ENCODE assay signal across 10 mouse cellular contexts in genomic region chr6:65764459-65764858, GRCm38 (mm10).
"Had no signal": no experiment of that assay in that cellular context is flagged by ENCODE, and none has a peak within 500 bp of the region (broad histone marks: within the 10 kb centered on the region; RNA-seq: fewer than 3 reads in every experiment).

No protein-coding gene starts in this region.

- H3K4me3 ChIP-seq: left cerebral cortex, adult 2 months; liver, embryonic 15.5 days; neural tube, embryonic 12.5 days had no signal

- H3K4me1 ChIP-seq: liver, embryonic 15.5 days had no signal

- H3K27me3 ChIP-seq: liver, embryonic 15.5 days; neural tube, embryonic 12.5 days had no signal

- H3K36me3 ChIP-seq: limb, embryonic 10.5 days; liver, embryonic 15.5 days; neural tube, embryonic 12.5 days had no signal

- H3K27ac ChIP-seq: kidney, postnatal 0 days; left cerebral cortex, adult 2 months; liver, embryonic 15.5 days; neural tube, embryonic 12.5 days had no signal

- DNase-seq: lung, adult 2 months; right cerebral cortex, postnatal 14 days; thymus, postnatal 36 days had no signal

- H3K9me3 ChIP-seq: limb, embryonic 10.5 days; liver, embryonic 15.5 days; neural tube, embryonic 12.5 days had no signal

- H3K4me2 ChIP-seq: liver, embryonic 11.5 days; liver, embryonic 15.5 days had no signal

- ATAC-seq: lung, postnatal 0 days had no signal

- H3K9ac ChIP-seq: liver, embryonic 15.5 days; neural tube, embryonic 12.5 days had no signal
